Mouse (Mus musculus): ENCODE results near the gene B130006D01Rik. TPM values are rescaled to one million over a fixed set of nuclear protein-coding genes. Genes with fewer than 3 reads are reported as not detected.

The B130006D01Rik gene
- 0.36 and 0.46 TPM in 2 replicates for polyA plus RNA-seq (2015; fragmentation: Nextera tagmentation; extraction: Ambion mirVana)

GRCm38 (mm10) chr11:95723287-95723686 is at the start of gene B130006D01Rik:
TSS of gene B130006D01Rik (plus strand) at chr11:95723587.
- DNase-seq (ENCODE audit: low spot score) (no peak), ATAC-seq (ENCODE audit: low FRiP score, low TSS enrichment) (no peak)
- TF ChIP-seq CTCF (IDR thresholded peaks at IDR 0.05; ENCODE audit: low read depth) (no peak), EP300 (optimal IDR thresholded peaks at IDR 0.05) (no peak)
- Histone ChIP-seq H3K9me3 (ENCODE audit: control insufficient read depth, low read length) (no peaks in the 10 kb centered on the region), H3K27me3 (ENCODE audit: control insufficient read depth, insufficient read depth, low read length) (no peaks in the 10 kb centered on the region), H3K27ac (replicated peaks) (no peak within 1 kb of the TSS), H3K4me2 (replicated peaks; ENCODE audit: low read depth) (no peak within 1 kb of the TSS), H3K36me3 (ENCODE audit: control insufficient read depth, insufficient read depth, low read length) (no peaks in the 10 kb centered on the region), H3K9ac (ENCODE audit: low read length) (no peak within 1 kb of the TSS), H3K4me1 (replicated peaks; ENCODE audit: control insufficient read depth, insufficient read depth) (no peaks in the 10 kb centered on the region), H3K4me3 (ENCODE audit: low read depth, low read length) (no peak within 1 kb of the TSS)
- 81% methylated on average over 5 of the region's 5 CpGs for WGBS

DNA sequence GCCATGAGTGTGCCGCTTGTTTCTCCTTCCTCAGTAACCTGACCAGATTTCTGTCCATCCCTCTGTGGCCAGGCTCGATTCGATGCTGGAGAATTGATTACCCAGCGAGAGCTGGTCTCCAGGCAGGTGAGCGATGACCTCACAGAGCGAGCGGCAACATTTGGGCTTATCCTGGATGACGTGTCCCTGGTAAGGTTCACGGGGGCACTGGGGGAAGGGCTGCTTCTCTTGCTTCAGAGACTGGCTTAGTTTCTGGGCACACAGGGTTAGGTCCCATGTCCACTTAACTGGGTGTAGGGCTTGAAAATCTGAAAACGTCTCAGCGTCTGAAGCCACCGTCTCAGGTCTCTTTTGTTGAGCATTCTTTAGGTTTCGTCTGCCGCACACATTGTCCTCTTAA is 47.9 kb upstream of the B130006D01Rik start:
- no peaks in the 10 kb centered on the region for H3K27me3 ChIP-seq (ENCODE audit: control insufficient read depth, insufficient read depth, low read length)
- WGBS: 86% methylated on average over 14 of the region's 14 CpGs
- no peak overlapping the region for H3K9ac ChIP-seq (ENCODE audit: low read length)
- DNase-seq (ENCODE audit: low spot score) (no peak), ATAC-seq (ENCODE audit: low FRiP score, low TSS enrichment) (no peak)
- H3K4me3 ChIP-seq (ENCODE audit: low read depth, low read length): no peak overlapping the region
- no peaks in the 10 kb centered on the region for H3K4me1 ChIP-seq (replicated peaks; ENCODE audit: control insufficient read depth, insufficient read depth)
- no peaks in the 10 kb centered on the region for H3K9me3 ChIP-seq (ENCODE audit: control insufficient read depth, low read length)
- peaks cover 35% of the 10 kb centered on the region for H3K36me3 ChIP-seq (ENCODE audit: control insufficient read depth, insufficient read depth, low read length)
- no peak overlapping the region for H3K27ac ChIP-seq (replicated peaks)
- H3K4me2 ChIP-seq (replicated peaks; ENCODE audit: low read depth): no peak overlapping the region
- TF ChIP-seq CTCF (IDR thresholded peaks at IDR 0.05; ENCODE audit: low read depth): no peak
- TF ChIP-seq EP300 (optimal IDR thresholded peaks at IDR 0.05): no peak

DNA sequence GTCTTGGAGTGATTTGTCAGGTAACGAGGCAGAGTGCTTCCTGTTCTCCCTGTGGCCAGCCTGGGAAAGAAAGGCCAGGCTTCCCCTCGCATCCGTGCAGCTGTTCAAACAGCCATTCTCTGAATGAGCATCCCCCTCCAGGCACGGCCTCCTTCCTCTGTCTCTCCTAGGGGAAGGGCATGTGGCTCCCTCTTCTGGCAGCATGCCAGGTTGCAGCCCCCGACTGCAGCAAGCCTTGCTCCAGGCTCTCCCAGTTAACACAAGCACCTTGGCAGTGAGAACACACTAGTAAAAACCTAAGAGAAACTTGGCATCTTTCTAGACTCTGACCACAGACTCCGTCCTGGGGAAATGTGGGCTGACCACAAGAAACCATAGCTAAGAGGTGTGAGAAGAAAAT is 47.1 kb upstream of the B130006D01Rik start:
- no peak for TF ChIP-seq EP300 (optimal IDR thresholded peaks at IDR 0.05)
- TF ChIP-seq CTCF (IDR thresholded peaks at IDR 0.05; ENCODE audit: low read depth): peak; percentile 63
- Histone ChIP-seq H3K27ac (replicated peaks) (no peak overlapping the region), H3K4me3 (ENCODE audit: low read depth, low read length) (no peak overlapping the region), H3K9ac (ENCODE audit: low read length) (no peak overlapping the region), H3K4me2 (replicated peaks; ENCODE audit: low read depth) (no peak overlapping the region), H3K4me1 (replicated peaks; ENCODE audit: control insufficient read depth, insufficient read depth) (no peaks in the 10 kb centered on the region), H3K27me3 (ENCODE audit: control insufficient read depth, insufficient read depth, low read length) (no peaks in the 10 kb centered on the region), H3K9me3 (ENCODE audit: control insufficient read depth, low read length) (no peaks in the 10 kb centered on the region), H3K36me3 (ENCODE audit: control insufficient read depth, insufficient read depth, low read length) (peaks cover 31% of the 10 kb centered on the region)
- WGBS: 27% methylated on average over 6 of the region's 6 CpGs
- ATAC-seq (ENCODE audit: low FRiP score, low TSS enrichment) (0 out of 2 replicates have a peak, but pooled peaks have one; percentile 45), DNase-seq (ENCODE audit: low spot score) (peak; percentile 69)

DNA sequence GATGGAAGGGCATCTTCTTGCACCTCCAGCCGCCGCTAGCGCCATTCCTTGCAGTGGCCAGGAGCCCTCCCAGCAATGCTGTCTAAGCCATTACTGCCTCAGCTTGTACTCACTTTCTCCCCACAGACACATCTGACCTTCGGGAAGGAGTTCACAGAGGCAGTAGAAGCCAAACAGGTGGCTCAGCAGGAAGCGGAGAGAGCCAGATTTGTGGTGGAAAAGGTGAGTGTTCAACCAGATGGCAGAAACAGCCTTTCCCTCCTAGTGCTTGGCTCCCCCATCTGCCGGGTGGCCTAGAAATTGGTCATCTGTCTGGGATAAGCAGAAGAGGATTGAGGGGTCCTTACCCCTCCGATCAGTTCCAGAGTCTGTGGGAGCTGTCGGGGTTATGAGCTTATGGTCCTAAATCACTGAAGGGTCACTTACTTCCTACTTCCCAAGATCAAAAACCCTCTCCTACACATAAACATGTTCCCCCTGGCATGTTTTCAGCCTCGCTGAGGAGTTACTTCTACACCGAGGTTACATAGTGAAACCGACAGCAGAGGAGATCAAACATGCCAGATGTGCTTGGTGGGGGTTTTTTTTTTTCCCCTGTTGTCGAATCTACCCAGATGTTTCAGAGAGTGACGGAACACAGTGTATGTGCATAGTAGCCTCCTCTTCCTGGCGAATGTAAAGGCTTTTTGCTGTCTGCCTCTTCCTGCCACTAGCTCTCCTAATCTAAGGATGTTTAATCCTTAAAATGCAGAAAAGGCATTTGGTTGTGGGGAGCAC is 45.3 kb upstream of the B130006D01Rik start:
- Histone ChIP-seq H3K27me3 (ENCODE audit: control insufficient read depth, insufficient read depth, low read length) (no peaks in the 10 kb centered on the region), H3K4me3 (ENCODE audit: low read depth, low read length) (no peak overlapping the region), H3K4me1 (replicated peaks; ENCODE audit: control insufficient read depth, insufficient read depth) (no peaks in the 10 kb centered on the region), H3K9me3 (ENCODE audit: control insufficient read depth, low read length) (no peaks in the 10 kb centered on the region), H3K27ac (replicated peaks) (no peak overlapping the region), H3K36me3 (ENCODE audit: control insufficient read depth, insufficient read depth, low read length) (peaks cover 27% of the 10 kb centered on the region), H3K9ac (ENCODE audit: low read length) (no peak overlapping the region), H3K4me2 (replicated peaks; ENCODE audit: low read depth) (no peak overlapping the region)
- 80% methylated on average over 14 of the region's 14 CpGs for WGBS
- DNase-seq (ENCODE audit: low spot score) (no peak), ATAC-seq (ENCODE audit: low FRiP score, low TSS enrichment) (no peak)
- no peak for TF ChIP-seq EP300 (optimal IDR thresholded peaks at IDR 0.05)
- TF ChIP-seq CTCF (IDR thresholded peaks at IDR 0.05; ENCODE audit: low read depth): no peak

- no peaks in the 10 kb centered on the region for H3K27me3 ChIP-seq (ENCODE audit: control insufficient read depth, insufficient read depth, low read length)
- DNase-seq (ENCODE audit: low spot score) (no peak), ATAC-seq (ENCODE audit: low FRiP score, low TSS enrichment) (no peak)
- H3K27ac ChIP-seq (replicated peaks): no peak overlapping the region
- no peaks in the 10 kb centered on the region for H3K9me3 ChIP-seq (ENCODE audit: control insufficient read depth, low read length)
- H3K4me2 ChIP-seq (replicated peaks; ENCODE audit: low read depth): no peak overlapping the region
- no peaks in the 10 kb centered on the region for H3K4me1 ChIP-seq (replicated peaks; ENCODE audit: control insufficient read depth, insufficient read depth)
- H3K36me3 ChIP-seq (ENCODE audit: control insufficient read depth, insufficient read depth, low read length): peaks cover 14% of the 10 kb centered on the region
- no peak overlapping the region for H3K9ac ChIP-seq (ENCODE audit: low read length)
- WGBS: 66% methylated on average over 9 of the region's 9 CpGs
- H3K4me3 ChIP-seq (ENCODE audit: low read depth, low read length): no peak overlapping the region
- TF ChIP-seq CTCF (IDR thresholded peaks at IDR 0.05; ENCODE audit: low read depth) (no peak), EP300 (optimal IDR thresholded peaks at IDR 0.05) (no peak)
Observed at GRCm38 (mm10) chr11:95681995-95682601, 41.3 kb upstream of the B130006D01Rik start.

DNA sequence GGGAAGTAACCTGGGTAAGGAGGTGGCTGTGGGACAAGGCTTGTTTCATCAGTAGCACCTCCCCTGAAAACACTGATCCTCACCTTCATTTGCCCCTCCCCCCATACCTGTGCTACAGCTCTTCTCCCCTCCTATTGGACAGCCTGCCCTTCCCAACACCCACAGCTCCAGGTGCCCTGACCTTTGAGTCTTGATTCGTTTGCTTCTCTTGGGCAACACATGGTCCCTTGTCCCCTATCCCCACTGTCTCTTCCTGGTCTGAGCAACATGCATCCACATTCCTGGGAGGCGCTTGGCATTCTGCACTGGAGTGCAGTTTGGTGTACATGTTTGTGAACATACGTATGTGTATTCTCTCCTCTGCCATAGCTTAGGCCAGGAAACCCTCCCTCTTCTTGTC is 40.4 kb upstream of the B130006D01Rik start:
- WGBS: 75% methylated on average over 3 of the region's 3 CpGs
- no peak for DNase-seq (ENCODE audit: low spot score)
- Histone ChIP-seq H3K27ac (replicated peaks) (no peak overlapping the region), H3K9me3 (ENCODE audit: control insufficient read depth, low read length) (no peaks in the 10 kb centered on the region), H3K4me3 (ENCODE audit: low read depth, low read length) (no peak overlapping the region), H3K4me2 (replicated peaks; ENCODE audit: low read depth) (no peak overlapping the region), H3K27me3 (ENCODE audit: control insufficient read depth, insufficient read depth, low read length) (no peaks in the 10 kb centered on the region), H3K4me1 (replicated peaks; ENCODE audit: control insufficient read depth, insufficient read depth) (no peaks in the 10 kb centered on the region), H3K36me3 (ENCODE audit: control insufficient read depth, insufficient read depth, low read length) (peaks cover 8% of the 10 kb centered on the region), H3K9ac (ENCODE audit: low read length) (no peak overlapping the region)
- TF ChIP-seq EP300 (optimal IDR thresholded peaks at IDR 0.05) (no peak), CTCF (IDR thresholded peaks at IDR 0.05; ENCODE audit: low read depth) (no peak)
- ATAC-seq (ENCODE audit: low FRiP score, low TSS enrichment): no peak

All from stomach, postnatal 0 days (tissue).